Mouse (Mus musculus): Measurements from ENCODE around the gene Chd2. TPM values are rescaled to one million over a fixed set of nuclear protein-coding genes. Genes with fewer than 3 reads are reported as not detected.

The Chd2 gene
- polyA plus RNA-seq, 1 experiment, result 28.0 TPM

DNA sequence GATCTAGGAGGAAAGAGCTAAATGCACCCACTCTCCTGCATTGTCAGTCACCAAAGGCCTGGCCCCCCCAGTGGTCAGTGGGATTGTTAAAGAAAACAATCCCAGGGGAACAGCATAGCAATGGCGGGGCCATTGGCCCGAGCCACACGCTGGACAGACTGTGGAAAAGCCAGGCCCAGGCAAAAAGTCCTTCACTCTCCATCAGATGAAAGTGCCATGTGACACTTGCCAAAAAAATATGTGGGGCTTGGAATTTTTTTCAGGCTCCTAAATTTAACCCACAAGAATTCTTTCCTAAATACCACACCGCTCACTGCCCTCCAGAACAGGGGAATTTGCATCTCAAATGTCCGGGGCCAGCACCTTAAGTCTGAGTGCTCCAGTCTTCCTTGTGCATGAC, 120.8 kb downstream of the Chd2 start:
- Histone ChIP-seq H3K27ac (ENCODE audit: insufficient read depth, low read depth, low read length) (no peak overlapping the region), H3K4me1 (ENCODE audit: control insufficient read depth, insufficient read depth, insufficient read length, low read length) (no peaks in the 10 kb centered on the region), H3K4me3 (ENCODE audit: low read depth, low read length) (no peak overlapping the region), H3K36me3 (ENCODE audit: control insufficient read depth, insufficient read depth, low read length) (no peaks in the 10 kb centered on the region), H3K27me3 (ENCODE audit: control insufficient read depth, insufficient read depth, low read length) (no peaks in the 10 kb centered on the region)
- no peak for TF ChIP-seq POLR2A (IDR thresholded peaks at IDR 0.05; ENCODE audit: low read depth, low read length)
- TF ChIP-seq CTCF (IDR thresholded peaks at IDR 0.05; ENCODE audit: extremely low read depth, insufficient read length, insufficient replicate concordance, low read depth, low read length), result no peak
- 81% methylated on average over 5 of the region's 5 CpGs for WGBS

DNA sequence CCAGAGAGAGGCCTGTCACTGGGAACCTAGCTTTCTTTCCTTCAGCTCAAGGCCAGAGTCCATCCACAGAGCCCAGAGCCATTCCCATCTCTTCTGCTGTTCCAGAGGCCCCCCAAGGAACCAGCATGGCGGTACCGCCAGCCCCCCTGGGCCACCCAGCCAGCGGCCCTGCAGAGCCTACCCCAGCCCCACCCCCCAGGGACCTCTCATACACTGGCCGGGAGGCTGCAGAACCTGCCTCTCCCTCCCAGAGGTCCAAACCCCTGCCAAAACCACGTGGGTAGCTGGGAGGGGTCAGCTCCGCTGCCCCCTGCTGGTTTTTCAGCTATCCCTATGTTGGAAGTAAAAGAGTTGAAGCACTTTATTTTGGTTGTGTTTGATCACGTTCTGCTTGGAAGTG, 122.3 kb downstream of the Chd2 start:
- Histone ChIP-seq H3K4me3 (ENCODE audit: low read depth, low read length) (no peak overlapping the region), H3K36me3 (ENCODE audit: control insufficient read depth, insufficient read depth, low read length) (no peaks in the 10 kb centered on the region), H3K27me3 (ENCODE audit: control insufficient read depth, insufficient read depth, low read length) (no peaks in the 10 kb centered on the region), H3K27ac (ENCODE audit: insufficient read depth, low read depth, low read length) (no peak overlapping the region), H3K4me1 (ENCODE audit: control insufficient read depth, insufficient read depth, insufficient read length, low read length) (no peaks in the 10 kb centered on the region)
- TF ChIP-seq CTCF (IDR thresholded peaks at IDR 0.05; ENCODE audit: extremely low read depth, insufficient read length, insufficient replicate concordance, low read depth, low read length) (peak; percentile 7; the same call in 1 of the 2 replicates), POLR2A (IDR thresholded peaks at IDR 0.05; ENCODE audit: low read depth, low read length) (no peak)
- 38% methylated on average over 7 of the region's 7 CpGs for WGBS

DNA sequence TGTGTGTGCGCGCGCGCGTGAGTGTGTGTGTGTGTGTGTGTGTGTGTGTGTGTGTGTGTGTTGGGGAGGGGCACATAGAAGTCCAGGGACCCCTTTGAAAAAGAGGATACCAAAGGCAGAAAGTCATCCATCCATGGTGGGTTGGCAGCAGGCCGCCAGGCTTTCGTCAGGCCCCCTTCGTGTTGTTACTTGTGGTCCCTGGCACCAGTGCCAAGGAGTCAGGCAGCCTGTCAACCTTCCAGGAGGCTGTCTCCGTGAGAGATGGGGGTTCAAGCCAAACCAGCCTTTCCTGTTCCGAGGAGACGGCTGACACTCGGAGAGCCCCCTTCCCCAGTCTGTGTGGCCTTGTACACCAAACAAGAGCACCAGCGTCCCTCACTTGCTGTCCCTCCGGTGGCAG, 127.4 kb downstream of the Chd2 start:
- Histone ChIP-seq H3K4me3 (ENCODE audit: low read depth, low read length) (no peak overlapping the region), H3K27me3 (ENCODE audit: control insufficient read depth, insufficient read depth, low read length) (no peaks in the 10 kb centered on the region), H3K4me1 (ENCODE audit: control insufficient read depth, insufficient read depth, insufficient read length, low read length) (no peaks in the 10 kb centered on the region), H3K27ac (ENCODE audit: insufficient read depth, low read depth, low read length) (no peak overlapping the region), H3K36me3 (ENCODE audit: control insufficient read depth, insufficient read depth, low read length) (no peaks in the 10 kb centered on the region)
- no peak for TF ChIP-seq CTCF (IDR thresholded peaks at IDR 0.05; ENCODE audit: extremely low read depth, insufficient read length, insufficient replicate concordance, low read depth, low read length)
- TF ChIP-seq POLR2A (IDR thresholded peaks at IDR 0.05; ENCODE audit: low read depth, low read length), result no peak
- WGBS, result 75% methylated on average over 14 of the region's 14 CpGs

DNA sequence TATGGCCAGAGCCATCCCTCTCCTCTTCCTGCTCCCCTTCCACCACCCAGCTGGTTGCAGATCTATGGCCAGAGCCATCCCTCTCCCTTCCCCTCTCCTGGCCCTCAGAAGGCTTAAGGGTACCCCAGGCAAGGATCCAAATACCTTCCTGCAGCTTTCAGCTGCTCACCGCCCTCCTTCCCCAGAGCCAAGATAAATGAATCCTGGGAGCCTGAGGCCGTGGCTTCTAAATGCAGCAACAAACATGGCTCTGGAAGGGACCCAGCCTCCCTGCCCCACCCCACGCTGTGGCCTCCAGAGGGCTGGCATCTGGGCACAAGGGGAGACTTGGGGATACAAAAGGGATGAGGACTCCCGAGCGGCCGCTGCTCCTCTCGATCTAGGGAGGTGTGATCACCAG, 129.2 kb downstream of the Chd2 start:
- TF ChIP-seq POLR2A (IDR thresholded peaks at IDR 0.05; ENCODE audit: low read depth, low read length) (no peak), CTCF (IDR thresholded peaks at IDR 0.05; ENCODE audit: extremely low read depth, insufficient read length, insufficient replicate concordance, low read depth, low read length) (no peak)
- H3K4me3 ChIP-seq (ENCODE audit: low read depth, low read length), result no peak overlapping the region
- no peaks in the 10 kb centered on the region for H3K27me3 ChIP-seq (ENCODE audit: control insufficient read depth, insufficient read depth, low read length)
- no peak overlapping the region for H3K27ac ChIP-seq (ENCODE audit: insufficient read depth, low read depth, low read length)
- no peaks in the 10 kb centered on the region for H3K36me3 ChIP-seq (ENCODE audit: control insufficient read depth, insufficient read depth, low read length)
- WGBS, result 73% methylated on average over 7 of the region's 7 CpGs
- no peaks in the 10 kb centered on the region for H3K4me1 ChIP-seq (ENCODE audit: control insufficient read depth, insufficient read depth, insufficient read length, low read length)

DNA sequence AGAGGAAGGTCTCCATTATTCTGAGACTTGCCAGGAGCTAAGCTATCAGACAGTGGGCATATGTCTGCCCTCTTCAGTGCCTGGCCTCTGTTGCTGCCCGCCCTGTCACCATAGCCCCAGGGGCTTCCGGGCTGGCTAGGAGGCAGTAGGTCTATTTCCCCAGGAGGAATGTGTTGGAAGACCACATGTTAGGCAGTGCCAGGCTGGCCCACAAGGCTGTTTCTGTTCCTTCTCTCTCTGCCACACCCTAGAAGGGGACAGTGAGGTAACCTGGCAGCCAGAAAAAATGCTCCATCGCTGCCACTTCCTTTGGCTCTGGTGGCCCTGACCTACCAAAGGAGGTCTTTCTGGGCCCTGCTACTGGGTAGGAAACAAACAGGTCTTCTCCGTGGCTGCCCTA, 129.6 kb downstream of the Chd2 start:
- Histone ChIP-seq H3K27me3 (ENCODE audit: control insufficient read depth, insufficient read depth, low read length) (no peaks in the 10 kb centered on the region), H3K36me3 (ENCODE audit: control insufficient read depth, insufficient read depth, low read length) (no peaks in the 10 kb centered on the region), H3K27ac (ENCODE audit: insufficient read depth, low read depth, low read length) (no peak overlapping the region), H3K4me1 (ENCODE audit: control insufficient read depth, insufficient read depth, insufficient read length, low read length) (no peaks in the 10 kb centered on the region), H3K4me3 (ENCODE audit: low read depth, low read length) (no peak overlapping the region)
- 79% methylated on average over 4 of the region's 4 CpGs for WGBS
- TF ChIP-seq POLR2A (IDR thresholded peaks at IDR 0.05; ENCODE audit: low read depth, low read length) (no peak), CTCF (IDR thresholded peaks at IDR 0.05; ENCODE audit: extremely low read depth, insufficient read length, insufficient replicate concordance, low read depth, low read length) (no peak)

DNA sequence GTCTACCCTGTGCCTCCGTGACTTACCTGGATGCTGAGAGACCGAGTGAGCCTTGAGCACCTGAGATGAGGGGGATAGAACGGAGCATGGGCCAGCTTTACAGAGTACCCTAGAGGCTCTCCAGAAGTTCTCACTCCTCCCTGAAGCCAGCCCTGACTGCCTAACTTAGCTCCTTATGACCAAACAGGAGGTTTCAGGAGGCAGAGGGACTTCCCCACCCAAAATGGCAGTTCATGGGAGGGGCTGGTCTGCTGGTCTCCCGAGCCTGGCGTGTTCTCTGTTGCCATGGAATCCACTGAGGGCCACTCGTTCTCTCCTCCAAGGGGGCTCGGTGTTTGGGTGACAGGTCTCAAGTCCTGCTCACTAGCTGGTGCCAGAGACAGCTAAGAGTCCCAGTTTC, 130.1 kb downstream of the Chd2 start:
- no peaks in the 10 kb centered on the region for H3K36me3 ChIP-seq (ENCODE audit: control insufficient read depth, insufficient read depth, low read length)
- no peaks in the 10 kb centered on the region for H3K4me1 ChIP-seq (ENCODE audit: control insufficient read depth, insufficient read depth, insufficient read length, low read length)
- no peaks in the 10 kb centered on the region for H3K27me3 ChIP-seq (ENCODE audit: control insufficient read depth, insufficient read depth, low read length)
- H3K27ac ChIP-seq (ENCODE audit: insufficient read depth, low read depth, low read length), result no peak overlapping the region
- H3K4me3 ChIP-seq (ENCODE audit: low read depth, low read length), result no peak overlapping the region
- no peak for TF ChIP-seq POLR2A (IDR thresholded peaks at IDR 0.05; ENCODE audit: low read depth, low read length)
- no peak for TF ChIP-seq CTCF (IDR thresholded peaks at IDR 0.05; ENCODE audit: extremely low read depth, insufficient read length, insufficient replicate concordance, low read depth, low read length)
- WGBS, result 61% methylated on average over 7 of the region's 7 CpGs

DNA sequence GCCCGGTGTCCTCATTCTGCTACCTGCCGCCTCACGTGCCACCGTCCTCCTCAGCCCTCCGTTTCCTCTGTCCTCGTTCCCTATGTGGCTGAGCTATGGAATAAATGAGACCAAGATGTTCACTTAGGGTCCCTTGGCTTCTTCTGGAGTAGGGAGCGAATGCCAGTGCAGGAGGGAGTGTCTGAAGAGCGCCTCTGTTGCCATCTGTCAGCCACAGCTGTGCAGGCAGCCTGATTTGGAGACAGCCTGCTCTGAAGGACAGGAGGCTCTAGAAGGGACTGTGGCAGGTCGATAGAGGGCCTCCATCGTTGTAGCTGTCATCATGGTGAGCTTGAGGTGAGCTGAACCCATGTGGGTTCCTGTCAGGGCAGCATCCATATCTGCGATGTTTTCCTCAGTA, 136.1 kb downstream of the Chd2 start:
- no peak overlapping the region for H3K27ac ChIP-seq (ENCODE audit: insufficient read depth, low read depth, low read length)
- no peaks in the 10 kb centered on the region for H3K36me3 ChIP-seq (ENCODE audit: control insufficient read depth, insufficient read depth, low read length)
- H3K4me1 ChIP-seq (ENCODE audit: control insufficient read depth, insufficient read depth, insufficient read length, low read length), result no peaks in the 10 kb centered on the region
- TF ChIP-seq CTCF (IDR thresholded peaks at IDR 0.05; ENCODE audit: extremely low read depth, insufficient read length, insufficient replicate concordance, low read depth, low read length) (no peak), POLR2A (IDR thresholded peaks at IDR 0.05; ENCODE audit: low read depth, low read length) (no peak)
- WGBS, result 91% methylated on average over 11 of the region's 11 CpGs
- no peak overlapping the region for H3K4me3 ChIP-seq (ENCODE audit: low read depth, low read length)
- no peaks in the 10 kb centered on the region for H3K27me3 ChIP-seq (ENCODE audit: control insufficient read depth, insufficient read depth, low read length)

DNA sequence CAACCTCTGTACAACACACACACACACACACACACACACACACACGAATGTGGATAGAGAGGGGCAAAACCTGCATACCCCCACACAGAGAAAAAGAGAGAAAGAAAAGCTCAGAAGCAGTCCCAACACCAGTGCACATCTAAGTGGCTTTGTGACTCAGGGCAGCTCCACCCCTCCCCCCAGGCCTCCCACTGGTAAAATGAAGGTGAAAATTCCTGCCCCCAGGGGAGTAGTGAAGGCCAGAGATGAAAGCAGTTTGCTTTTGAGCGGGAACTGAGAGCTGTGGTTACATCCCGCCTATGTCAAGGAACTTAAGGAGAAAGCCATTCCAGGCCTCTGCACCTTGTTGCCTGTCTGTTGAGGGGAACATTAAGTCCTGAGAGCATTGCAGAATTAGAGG, 138.1 kb downstream of the Chd2 start:
- no peaks in the 10 kb centered on the region for H3K36me3 ChIP-seq (ENCODE audit: control insufficient read depth, insufficient read depth, low read length)
- H3K4me3 ChIP-seq (ENCODE audit: low read depth, low read length), result no peak overlapping the region
- H3K27me3 ChIP-seq (ENCODE audit: control insufficient read depth, insufficient read depth, low read length), result peaks cover 7% of the 10 kb centered on the region; the same call in 1 of the 2 replicates
- TF ChIP-seq CTCF (IDR thresholded peaks at IDR 0.05; ENCODE audit: extremely low read depth, insufficient read length, insufficient replicate concordance, low read depth, low read length) (no peak), POLR2A (IDR thresholded peaks at IDR 0.05; ENCODE audit: low read depth, low read length) (no peak)
- H3K27ac ChIP-seq (ENCODE audit: insufficient read depth, low read depth, low read length), result no peak overlapping the region
- 64% methylated on average over 3 of the region's 3 CpGs for WGBS
- peaks cover 10% of the 10 kb centered on the region for H3K4me1 ChIP-seq (ENCODE audit: control insufficient read depth, insufficient read depth, insufficient read length, low read length)

All from small intestine, adult 2 months (tissue).